Mouse (Mus musculus) C2C12 (cell line): ENCODE data around the gene Olfr1098. TPM values are rescaled to one million over a fixed set of nuclear protein-coding genes. Genes with fewer than 3 reads are reported as not detected.

Source experiments
- H3K27me3 ChIP-seq: one replicate; pipeline ENCODE4 v1.6.1; 2011; ENCODE audit not compliant: control insufficient read depth, insufficient read depth, insufficient read length
- H3K36me3 ChIP-seq: one replicate; pipeline ENCODE4 v1.6.1; 2011; ENCODE audit not compliant: control insufficient read depth, insufficient read depth
- H3K4me3 ChIP-seq: one replicate; pipeline ENCODE4 v1.5.1; 2011; ENCODE audit warnings: mild to moderate bottlenecking, control low read depth; ENCODE audit not compliant: poor library complexity, insufficient read depth, severe bottlenecking
- H3K79me2 ChIP-seq: one replicate; pipeline ENCODE4 v1.6.1; 2011; ENCODE audit not compliant: control insufficient read depth, insufficient read depth
- H3K79me3 ChIP-seq: one replicate; pipeline ENCODE4 v1.6.1; 2011; ENCODE audit warnings: low read depth, control low read depth
- H3ac ChIP-seq: one replicate; pipeline ENCODE3; 2011; ENCODE audit warnings: low read depth; ENCODE audit not compliant: control insufficient read depth, insufficient read length
- CEBPB ChIP-seq: IDR thresholded peaks from one replicate; pipeline ENCODE4 v1.6.1; 2011; ENCODE audit warnings: low read depth, mild to moderate bottlenecking, control low read depth, moderate library complexity
- CTCF ChIP-seq: IDR thresholded peaks from one replicate; pipeline ENCODE4 v1.5.1; 2011; ENCODE audit not compliant: control insufficient read depth, insufficient read depth, insufficient read length
- FOSL1 ChIP-seq: IDR thresholded peaks from one replicate; pipeline ENCODE4 v1.8.0; 2011; ENCODE audit warnings: mild to moderate bottlenecking, low read length; ENCODE audit not compliant: poor library complexity, insufficient read depth, severe bottlenecking
- MAX ChIP-seq: IDR thresholded peaks from one replicate; pipeline ENCODE4 v1.6.1; 2011; ENCODE audit warnings: mild to moderate bottlenecking, control low read depth
- MYOD1 ChIP-seq: IDR thresholded peaks from one replicate; pipeline ENCODE4 v1.6.1; 2011; ENCODE audit warnings: low read depth; ENCODE audit not compliant: control insufficient read depth, insufficient read length
- MYOG ChIP-seq: IDR thresholded peaks from one replicate; pipeline ENCODE4 v1.6.1; 2011; ENCODE audit not compliant: control insufficient read depth, insufficient read length; ENCODE audit errors: extremely low read depth
- USF1 ChIP-seq: IDR thresholded peaks from one replicate; pipeline ENCODE4 v1.6.1; 2011; ENCODE audit warnings: low read depth, mild to moderate bottlenecking, control low read depth, moderate library complexity
- long read RNA-seq, 2 experiments: library from polyadenylated mRNA; unstranded; transcript quantifications; one replicate each; pipeline ENCODE4 v2.0.0; 2019 to 2020
- polyA plus RNA-seq: library from polyadenylated mRNA; unstranded; fragments of >200 nt; fragmentation: generic; extraction: Trizol; gene quantifications from one replicate; pipeline ENCODE4 v1.2.1, GENCODE M21; 2012; ENCODE audit warnings: missing spikeins

The Olfr1098 gene
- polyA plus RNA-seq = not detected
- long read RNA-seq, experiment 1 = 0 reads
- long read RNA-seq, experiment 2 = 0 reads

DNA sequence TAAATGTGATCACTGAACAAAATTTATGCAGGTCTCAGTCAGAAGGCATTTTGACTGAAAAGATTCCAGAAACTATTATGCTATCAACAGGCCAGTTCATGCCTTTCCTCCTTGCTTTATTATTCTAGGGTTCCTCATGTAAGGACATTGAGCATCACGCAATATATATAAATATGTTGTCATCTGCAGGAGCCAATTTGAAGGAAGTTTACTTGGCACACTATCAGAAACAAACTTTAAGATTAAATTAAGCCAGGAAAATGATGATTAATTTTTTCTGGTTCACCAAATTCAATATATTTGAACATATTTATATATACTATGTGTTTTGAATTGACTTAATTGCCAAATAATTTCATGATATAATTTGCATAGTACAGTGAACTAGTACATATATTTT lies at the start of gene Olfr1098:
Gene Olfr1098, minus strand, starts transcription at position 101 of the 400 bp plus-strand sequence.
- Histone ChIP-seq H3K36me3 (no peaks in the 10 kb centered on the region), H3K79me2 (no peaks in the 10 kb centered on the region), H3K79me3 (no peaks in the 10 kb centered on the region), H3K4me3 (no peak within 1 kb of the TSS), H3ac (no peak within 1 kb of the TSS), H3K27me3 (no peaks in the 10 kb centered on the region)
- TF ChIP-seq CEBPB (no peak), USF1 (no peak), MAX (no peak), FOSL1 (no peak), MYOD1 (no peak), MYOG (no peak), CTCF (no peak)

DNA sequence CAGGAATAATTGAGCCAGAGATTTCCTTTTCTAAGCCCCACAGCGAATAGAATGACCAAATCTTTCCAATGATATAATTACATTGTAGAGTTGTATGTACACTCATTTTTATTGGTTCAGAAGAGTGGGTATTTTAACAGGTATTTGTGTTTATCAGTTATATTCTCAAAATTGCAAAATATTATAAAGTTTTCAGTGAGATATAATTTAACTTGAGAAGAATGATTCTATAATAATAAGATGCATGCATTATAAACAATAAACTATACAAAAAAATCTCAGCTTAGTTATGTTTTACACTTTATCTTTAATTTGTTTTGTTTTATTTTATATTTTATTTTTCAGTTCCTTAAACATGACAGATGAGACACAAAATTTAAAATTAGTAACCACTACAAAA lies 36.2 kb upstream of the Olfr1098 start, which contains the start of gene Olfr1099:
Gene Olfr1099, minus strand, starts transcription at position 101 of the 400 bp plus-strand sequence.
- no peaks in the 10 kb centered on the region for H3K79me3 ChIP-seq
- H3K36me3 ChIP-seq = no peaks in the 10 kb centered on the region
- no peaks in the 10 kb centered on the region for H3K27me3 ChIP-seq
- no peaks in the 10 kb centered on the region for H3K79me2 ChIP-seq
- H3ac ChIP-seq = no peak within 1 kb of the TSS
- TF ChIP-seq MAX = no peak
- no peak for TF ChIP-seq MYOG
- no peak for TF ChIP-seq CEBPB
- no peak for TF ChIP-seq FOSL1
- no peak within 1 kb of the TSS for H3K4me3 ChIP-seq

DNA sequence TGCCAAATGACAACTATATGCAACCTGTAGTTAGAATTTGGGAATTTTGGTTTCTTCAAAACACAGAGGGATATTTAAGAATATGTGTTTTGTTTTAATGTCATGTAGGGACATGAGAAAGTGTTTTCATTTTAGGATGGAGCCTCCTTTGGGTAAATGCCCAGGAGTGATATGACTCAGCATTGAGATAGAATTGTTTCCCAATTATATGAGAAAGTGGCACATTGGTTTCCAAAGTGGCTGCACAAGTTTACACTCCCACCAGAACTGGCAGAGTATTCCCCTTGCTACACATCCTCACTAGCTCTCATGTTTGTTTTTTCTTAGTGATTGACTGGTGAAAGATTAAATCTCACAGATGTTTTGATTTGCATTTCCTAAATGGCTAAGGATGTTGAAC lies 2.2 kb upstream of the Olfr1098 start:
- no peaks in the 10 kb centered on the region for H3K79me3 ChIP-seq
- TF ChIP-seq FOSL1 (no peak), USF1 (no peak), MYOD1 (no peak), MAX (no peak), CEBPB (no peak), MYOG (no peak)

DNA sequence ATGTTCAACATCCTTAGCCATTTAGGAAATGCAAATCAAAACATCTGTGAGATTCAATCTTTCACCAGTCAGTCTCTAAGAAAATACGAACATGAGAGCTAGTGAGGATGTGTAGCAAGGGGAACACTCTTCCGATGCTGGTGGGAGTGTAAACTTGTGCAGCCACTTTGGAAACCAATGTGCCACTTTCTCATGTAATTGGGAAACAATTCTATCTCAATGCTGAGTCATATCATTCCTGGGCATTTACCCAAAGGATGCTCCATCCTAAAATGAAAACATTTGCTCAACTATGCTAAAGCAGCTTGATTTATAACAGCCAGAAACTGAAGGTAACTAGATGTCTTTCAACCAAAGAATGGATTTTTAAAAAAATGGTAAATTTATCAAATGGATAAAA lies 18.7 kb downstream of the Olfr1098 start:
- H3K27me3 ChIP-seq = no peaks in the 10 kb centered on the region
- H3K79me3 ChIP-seq = no peaks in the 10 kb centered on the region
- no peak overlapping the region for H3ac ChIP-seq
- TF ChIP-seq CTCF (no peak), MYOG (no peak), USF1 (no peak), CEBPB (no peak), MYOD1 (no peak), MAX (no peak), FOSL1 (no peak)
- no peaks in the 10 kb centered on the region for H3K79me2 ChIP-seq
- H3K4me3 ChIP-seq = no peak overlapping the region
- no peaks in the 10 kb centered on the region for H3K36me3 ChIP-seq

More for the DNA sequence above, 2.2 kb upstream of the Olfr1098 start:
- Histone ChIP-seq H3ac (no peak overlapping the region), H3K79me2 (no peaks in the 10 kb centered on the region), H3K4me3 (no peak overlapping the region), H3K36me3 (no peaks in the 10 kb centered on the region), H3K27me3 (no peaks in the 10 kb centered on the region)

DNA sequence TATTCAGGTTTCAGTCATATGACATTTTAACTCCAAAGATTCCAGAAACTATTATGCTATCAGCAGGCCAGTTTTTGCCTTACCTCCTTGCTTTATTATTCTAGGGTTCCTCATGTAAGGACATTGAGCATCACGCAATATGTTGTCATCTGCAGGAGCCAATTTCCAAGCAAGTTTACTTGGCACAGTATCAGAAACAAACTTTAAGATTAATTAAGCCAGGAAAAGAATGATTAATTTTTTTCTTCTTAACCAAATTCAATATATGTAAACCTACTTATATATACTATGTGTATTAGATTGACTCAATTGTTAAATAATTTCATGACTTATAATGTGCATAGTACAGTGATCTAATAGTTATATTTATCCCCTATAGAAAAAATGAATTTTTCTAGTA lies 32.2 kb downstream of the Olfr1098 start, which contains the start of gene Olfr1097:
Gene Olfr1097, minus strand, starts transcription at position 101 of the 400 bp plus-strand sequence.
- Histone ChIP-seq H3ac (no peak within 1 kb of the TSS), H3K79me3 (no peaks in the 10 kb centered on the region), H3K36me3 (no peaks in the 10 kb centered on the region), H3K4me3 (no peak within 1 kb of the TSS), H3K79me2 (no peaks in the 10 kb centered on the region), H3K27me3 (no peaks in the 10 kb centered on the region)
- TF ChIP-seq MAX (no peak), FOSL1 (no peak), MYOG (no peak), CEBPB (no peak), MYOD1 (no peak), CTCF (no peak)

DNA sequence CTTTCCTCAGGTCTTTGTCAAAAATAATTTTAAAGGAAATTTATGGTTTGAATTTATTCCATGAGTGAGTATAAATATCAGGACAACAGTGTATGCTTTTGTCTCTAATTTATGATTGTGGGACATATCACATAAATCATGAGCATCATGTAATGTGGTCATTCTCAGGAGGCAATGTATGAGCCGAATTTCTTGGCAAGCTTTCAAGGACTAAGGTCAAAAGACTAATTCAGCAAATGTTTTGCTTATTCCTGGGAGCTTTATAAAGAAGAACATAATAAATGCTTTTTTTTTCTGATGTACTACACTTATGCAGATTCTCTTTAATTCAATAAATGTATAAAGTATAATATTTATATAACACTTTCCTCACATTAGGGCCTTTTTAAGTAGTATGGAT lies 49.6 kb downstream of the Olfr1098 start, which contains the start of gene Gm13723:
Gene Gm13723, minus strand, starts transcription at position 101 of the 400 bp plus-strand sequence.
- Histone ChIP-seq H3ac (no peak within 1 kb of the TSS), H3K79me2 (no peaks in the 10 kb centered on the region), H3K36me3 (no peaks in the 10 kb centered on the region), H3K27me3 (no peaks in the 10 kb centered on the region), H3K79me3 (no peaks in the 10 kb centered on the region), H3K4me3 (no peak within 1 kb of the TSS)
- TF ChIP-seq MAX = no peak
- TF ChIP-seq CTCF = no peak
- TF ChIP-seq MYOG = no peak
- no peak for TF ChIP-seq MYOD1
- no peak for TF ChIP-seq USF1
- TF ChIP-seq CEBPB = no peak
- no peak for TF ChIP-seq FOSL1

Other genes starting within 250 kb of the Olfr1098 start
- gene Olfr1086, start 244.5 kb downstream of the Olfr1098 start, polyA plus RNA-seq = not detected
- not detected for gene Olfr1087, start 226.2 kb downstream of the Olfr1098 start, polyA plus RNA-seq
- not detected for gene Olfr1089, start 190.8 kb downstream of the Olfr1098 start, polyA plus RNA-seq
- not detected for gene Olfr1090, start 165.6 kb downstream of the Olfr1098 start, polyA plus RNA-seq
- gene Olfr1093, start 142.1 kb downstream of the Olfr1098 start, polyA plus RNA-seq = not detected
- gene Olfr141, start 114.5 kb downstream of the Olfr1098 start, polyA plus RNA-seq = not detected
- gene Olfr1094, start 99.9 kb downstream of the Olfr1098 start, polyA plus RNA-seq = not detected
- not detected for gene Olfr1095, start 72.8 kb downstream of the Olfr1098 start, polyA plus RNA-seq
- not detected for gene Gm13723, start 49.7 kb downstream of the Olfr1098 start, polyA plus RNA-seq
- not detected for gene Olfr1097, start 32.3 kb downstream of the Olfr1098 start, polyA plus RNA-seq
- not detected for gene Olfr1099, start 36.1 kb upstream of the Olfr1098 start, polyA plus RNA-seq
- gene Olfr1100, start 55.4 kb upstream of the Olfr1098 start, polyA plus RNA-seq = not detected
- not detected for gene Olfr1101, start 66.7 kb upstream of the Olfr1098 start, polyA plus RNA-seq
- not detected for gene Olfr1102, start 73.9 kb upstream of the Olfr1098 start, polyA plus RNA-seq
- gene Olfr1104, start 102.5 kb upstream of the Olfr1098 start, polyA plus RNA-seq = not detected
- gene Olfr1105, start 112.0 kb upstream of the Olfr1098 start, polyA plus RNA-seq = not detected
- not detected for gene Olfr1106, start 127.7 kb upstream of the Olfr1098 start, polyA plus RNA-seq
- gene Olfr1107, start 151.3 kb upstream of the Olfr1098 start, polyA plus RNA-seq = not detected
- gene Olfr1109, start 171.5 kb upstream of the Olfr1098 start, polyA plus RNA-seq = not detected
- gene Olfr259, start 190.0 kb upstream of the Olfr1098 start, polyA plus RNA-seq = not detected
- not detected for gene Olfr1110, start 215.8 kb upstream of the Olfr1098 start, polyA plus RNA-seq
- not detected for gene Olfr1111, start 228.1 kb upstream of the Olfr1098 start, polyA plus RNA-seq